Mouse (Mus musculus): ENCODE measurements at regions not wholly inside any gene's neighbourhood (a gene's known extent, or its start where the extent isn't known, plus 50 kb on each side); places are given as distances from the start of the nearest gene placed in this dataset.

DNA sequence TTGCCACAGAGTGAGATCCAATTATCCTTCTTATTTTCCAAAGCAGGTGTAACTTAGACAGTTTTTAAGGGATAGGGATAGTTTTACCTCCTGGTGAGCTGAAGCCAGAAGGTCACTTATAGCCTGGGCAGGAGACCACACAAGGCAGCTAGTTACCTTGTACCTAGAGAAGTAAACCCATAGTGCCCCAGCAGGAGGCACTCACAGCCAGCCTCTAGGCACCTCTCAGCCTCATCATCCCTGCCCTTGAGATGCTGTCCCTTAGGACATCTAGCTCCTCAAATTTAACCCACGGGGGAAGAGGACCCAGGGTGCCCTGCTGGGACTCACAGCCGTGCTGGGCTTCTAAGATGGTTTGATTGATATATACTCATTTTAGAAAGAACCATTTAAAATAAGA lies 163.7 kb downstream of the Kcna5 start:
- Histone ChIP-seq H3K4me1 (ENCODE audit: insufficient read depth, low read depth, low read length) (no peaks in the 10 kb centered on the region), H3K4me3 (ENCODE audit: low read depth, low read length) (no peak overlapping the region), H3K36me3 (replicated peaks) (no peaks in the 10 kb centered on the region), H3K9me3 (replicated peaks) (peaks cover 65% of the 10 kb centered on the region), H3K27me3 (ENCODE audit: insufficient read depth, low read length) (no peaks in the 10 kb centered on the region)
- DNase-seq (ENCODE audit: low spot score) (no peak), ATAC-seq (ENCODE audit: extremely low read depth, insufficient number of reproducible peaks, low FRiP score, poor library complexity, severe bottlenecking) (no peak)
- no peak for TF ChIP-seq POLR2AphosphoS5 (IDR thresholded peaks at IDR 0.05; ENCODE audit: insufficient replicate concordance, low read depth, low read length)
- TF ChIP-seq GATA2 (IDR thresholded peaks at IDR 0.05; ENCODE audit: borderline replicate concordance, low read depth, low read length) = no peak
- TF ChIP-seq TAL1 (conservative IDR thresholded peaks at IDR 0.05; ENCODE audit: low read depth, low read length) = no peak

- TF ChIP-seq POLR2AphosphoS5 (IDR thresholded peaks at IDR 0.05; ENCODE audit: insufficient replicate concordance, low read depth, low read length) (no peak), GATA2 (IDR thresholded peaks at IDR 0.05; ENCODE audit: borderline replicate concordance, low read depth, low read length) (no peak), TAL1 (conservative IDR thresholded peaks at IDR 0.05; ENCODE audit: low read depth, low read length) (no peak)
- DNase-seq (ENCODE audit: low spot score) (no peak), ATAC-seq (ENCODE audit: extremely low read depth, insufficient number of reproducible peaks, low FRiP score, poor library complexity, severe bottlenecking) (no peak)
- H3K36me3 ChIP-seq (replicated peaks) = no peaks in the 10 kb centered on the region
- no peak overlapping the region for H3K4me3 ChIP-seq (ENCODE audit: low read depth, low read length)
- no peaks in the 10 kb centered on the region for H3K4me1 ChIP-seq (ENCODE audit: insufficient read depth, low read depth, low read length)
- no peaks in the 10 kb centered on the region for H3K27me3 ChIP-seq (ENCODE audit: insufficient read depth, low read length)
- peaks cover 65% of the 10 kb centered on the region for H3K9me3 ChIP-seq (replicated peaks)
These were observed 169.7 kb downstream of the Kcna5 start for GRCm38 (mm10) chr6:126365495-126365894.

DNA sequence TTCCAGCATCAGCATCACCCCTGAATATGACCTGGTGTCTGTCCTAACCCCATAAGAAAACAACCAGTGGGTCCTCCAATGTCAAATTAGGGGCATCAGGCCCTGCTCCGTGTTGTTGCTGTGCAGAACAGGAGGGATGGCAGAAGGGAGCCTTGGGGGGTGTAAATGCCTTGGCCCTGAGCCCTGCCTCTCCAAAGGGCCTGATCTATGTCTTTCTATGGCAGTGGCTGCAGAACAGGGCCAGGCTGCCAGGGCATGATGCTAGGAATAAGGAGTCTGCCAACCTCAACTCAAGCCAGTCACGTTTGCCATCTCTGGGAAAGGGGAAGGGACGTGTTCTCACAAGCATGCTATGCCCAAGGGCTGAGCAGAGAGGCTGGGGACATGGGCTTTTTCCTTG lies 172.9 kb downstream of the Kcna5 start:
- H3K9me3 ChIP-seq (replicated peaks) = peaks cover 50% of the 10 kb centered on the region
- H3K36me3 ChIP-seq (replicated peaks) = no peaks in the 10 kb centered on the region
- no peaks in the 10 kb centered on the region for H3K27me3 ChIP-seq (ENCODE audit: insufficient read depth, low read length)
- H3K4me1 ChIP-seq (ENCODE audit: insufficient read depth, low read depth, low read length) = no peaks in the 10 kb centered on the region
- H3K4me3 ChIP-seq (ENCODE audit: low read depth, low read length) = no peak overlapping the region
- DNase-seq (ENCODE audit: low spot score) = no peak
- no peak for ATAC-seq (ENCODE audit: extremely low read depth, insufficient number of reproducible peaks, low FRiP score, poor library complexity, severe bottlenecking)
- TF ChIP-seq GATA1 (IDR thresholded peaks at IDR 0.05; ENCODE audit: borderline replicate concordance, low read length) (no peak), GATA2 (IDR thresholded peaks at IDR 0.05; ENCODE audit: borderline replicate concordance, low read depth, low read length) (no peak), CTCF (IDR thresholded peaks at IDR 0.05; ENCODE audit: low read depth, low read length) (no peak), POLR2AphosphoS5 (IDR thresholded peaks at IDR 0.05; ENCODE audit: insufficient replicate concordance, low read depth, low read length) (no peak), TAL1 (conservative IDR thresholded peaks at IDR 0.05; ENCODE audit: low read depth, low read length) (no peak)

GRCm38 (mm10) chr6:126353346-126353745 lies 181.9 kb downstream of the Kcna5 start:
- DNase-seq (ENCODE audit: low spot score) (no peak), ATAC-seq (ENCODE audit: extremely low read depth, insufficient number of reproducible peaks, low FRiP score, poor library complexity, severe bottlenecking) (no peak)
- H3K36me3 ChIP-seq (replicated peaks) = no peaks in the 10 kb centered on the region
- no peaks in the 10 kb centered on the region for H3K4me1 ChIP-seq (ENCODE audit: insufficient read depth, low read depth, low read length)
- no peak for TF ChIP-seq GATA2 (IDR thresholded peaks at IDR 0.05; ENCODE audit: borderline replicate concordance, low read depth, low read length)
- no peaks in the 10 kb centered on the region for H3K27me3 ChIP-seq (ENCODE audit: insufficient read depth, low read length)
- H3K4me3 ChIP-seq (ENCODE audit: low read depth, low read length) = no peak overlapping the region
- peaks cover 27% of the 10 kb centered on the region for H3K9me3 ChIP-seq (replicated peaks)

- Histone ChIP-seq H3K9me3 (replicated peaks) (peaks cover 48% of the 10 kb centered on the region), H3K4me3 (ENCODE audit: low read depth, low read length) (no peak overlapping the region), H3K27me3 (ENCODE audit: insufficient read depth, low read length) (no peaks in the 10 kb centered on the region), H3K36me3 (replicated peaks) (no peaks in the 10 kb centered on the region), H3K4me1 (ENCODE audit: insufficient read depth, low read depth, low read length) (no peaks in the 10 kb centered on the region)
- no peak for ATAC-seq (ENCODE audit: extremely low read depth, insufficient number of reproducible peaks, low FRiP score, poor library complexity, severe bottlenecking)
- no peak for DNase-seq (ENCODE audit: low spot score)
- TF ChIP-seq POLR2AphosphoS5 (IDR thresholded peaks at IDR 0.05; ENCODE audit: insufficient replicate concordance, low read depth, low read length) (no peak), GATA1 (IDR thresholded peaks at IDR 0.05; ENCODE audit: borderline replicate concordance, low read length) (no peak), TAL1 (conservative IDR thresholded peaks at IDR 0.05; ENCODE audit: low read depth, low read length) (no peak), GATA2 (IDR thresholded peaks at IDR 0.05; ENCODE audit: borderline replicate concordance, low read depth, low read length) (no peak), CTCF (IDR thresholded peaks at IDR 0.05; ENCODE audit: low read depth, low read length) (no peak)
These were observed 183.8 kb upstream of the Ntf3 start for GRCm38 (mm10) chr6:126350476-126350875.

DNA sequence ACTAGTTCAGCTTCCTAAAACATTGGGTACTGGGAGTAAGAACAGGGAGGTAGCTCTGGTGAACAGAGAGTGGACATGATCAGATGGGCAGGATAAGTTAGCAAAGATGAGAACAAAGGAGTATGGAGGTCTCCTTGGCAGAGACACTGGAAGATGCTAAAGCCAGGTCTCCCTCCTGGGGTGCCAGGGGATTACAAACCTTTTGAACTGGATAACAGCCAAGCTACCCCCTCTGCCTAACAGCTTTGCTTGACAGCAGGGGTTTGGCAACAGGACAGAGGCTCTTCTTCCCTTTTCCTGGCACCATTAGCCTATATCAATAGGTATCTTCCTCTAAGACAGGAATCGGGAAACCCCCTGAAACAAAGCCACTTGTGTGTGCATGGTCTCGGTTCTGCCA lies 183.2 kb upstream of the Ntf3 start:
- TF ChIP-seq GATA2 (IDR thresholded peaks at IDR 0.05; ENCODE audit: borderline replicate concordance, low read depth, low read length) = no peak
- no peak for TF ChIP-seq TAL1 (conservative IDR thresholded peaks at IDR 0.05; ENCODE audit: low read depth, low read length)
- no peak for TF ChIP-seq CTCF (IDR thresholded peaks at IDR 0.05; ENCODE audit: low read depth, low read length)
- no peak for TF ChIP-seq GATA1 (IDR thresholded peaks at IDR 0.05; ENCODE audit: borderline replicate concordance, low read length)
- no peak for TF ChIP-seq POLR2AphosphoS5 (IDR thresholded peaks at IDR 0.05; ENCODE audit: insufficient replicate concordance, low read depth, low read length)
- no peak for ATAC-seq (ENCODE audit: extremely low read depth, insufficient number of reproducible peaks, low FRiP score, poor library complexity, severe bottlenecking)
- Histone ChIP-seq H3K9me3 (replicated peaks) (peaks cover 53% of the 10 kb centered on the region), H3K4me3 (ENCODE audit: low read depth, low read length) (no peak overlapping the region), H3K4me1 (ENCODE audit: insufficient read depth, low read depth, low read length) (no peaks in the 10 kb centered on the region), H3K36me3 (replicated peaks) (no peaks in the 10 kb centered on the region), H3K27me3 (ENCODE audit: insufficient read depth, low read length) (no peaks in the 10 kb centered on the region)
- DNase-seq (ENCODE audit: low spot score) = no peak

DNA sequence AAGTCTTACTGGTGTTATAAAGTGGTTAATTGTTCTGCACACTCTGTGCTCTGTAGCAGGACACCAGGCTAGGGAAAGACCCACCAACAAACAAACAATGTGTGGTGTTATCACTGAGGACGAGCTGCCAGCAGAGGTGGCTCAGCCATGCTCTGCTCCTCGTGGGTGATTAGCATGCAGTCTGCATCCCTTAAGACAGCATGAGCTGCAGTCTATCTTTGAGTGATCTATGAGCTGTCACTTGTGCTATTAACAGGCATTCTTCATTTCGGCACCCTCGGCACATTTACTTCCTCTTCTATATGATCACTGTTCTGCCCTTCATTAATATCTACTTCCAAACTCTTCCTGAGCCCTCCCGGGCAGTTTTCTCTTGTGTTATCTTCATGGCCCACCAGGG lies 178.5 kb upstream of the Ntf3 start:
- Histone ChIP-seq H3K27me3 (ENCODE audit: insufficient read depth, low read length) (no peaks in the 10 kb centered on the region), H3K4me1 (ENCODE audit: insufficient read depth, low read depth, low read length) (no peaks in the 10 kb centered on the region), H3K4me3 (ENCODE audit: low read depth, low read length) (no peak overlapping the region), H3K9me3 (replicated peaks) (peaks cover 61% of the 10 kb centered on the region), H3K36me3 (replicated peaks) (no peaks in the 10 kb centered on the region)
- TF ChIP-seq CTCF (IDR thresholded peaks at IDR 0.05; ENCODE audit: low read depth, low read length) (no peak), GATA1 (IDR thresholded peaks at IDR 0.05; ENCODE audit: borderline replicate concordance, low read length) (no peak), TAL1 (conservative IDR thresholded peaks at IDR 0.05; ENCODE audit: low read depth, low read length) (no peak), GATA2 (IDR thresholded peaks at IDR 0.05; ENCODE audit: borderline replicate concordance, low read depth, low read length) (no peak), POLR2AphosphoS5 (IDR thresholded peaks at IDR 0.05; ENCODE audit: insufficient replicate concordance, low read depth, low read length) (no peak)
- DNase-seq (ENCODE audit: low spot score) (no peak), ATAC-seq (ENCODE audit: extremely low read depth, insufficient number of reproducible peaks, low FRiP score, poor library complexity, severe bottlenecking) (no peak; the same call in 1 of the 2 replicates)
